Mouse (Mus musculus): ENCODE measurements around the gene Cbx5.

Cbx5 gene

DNA sequence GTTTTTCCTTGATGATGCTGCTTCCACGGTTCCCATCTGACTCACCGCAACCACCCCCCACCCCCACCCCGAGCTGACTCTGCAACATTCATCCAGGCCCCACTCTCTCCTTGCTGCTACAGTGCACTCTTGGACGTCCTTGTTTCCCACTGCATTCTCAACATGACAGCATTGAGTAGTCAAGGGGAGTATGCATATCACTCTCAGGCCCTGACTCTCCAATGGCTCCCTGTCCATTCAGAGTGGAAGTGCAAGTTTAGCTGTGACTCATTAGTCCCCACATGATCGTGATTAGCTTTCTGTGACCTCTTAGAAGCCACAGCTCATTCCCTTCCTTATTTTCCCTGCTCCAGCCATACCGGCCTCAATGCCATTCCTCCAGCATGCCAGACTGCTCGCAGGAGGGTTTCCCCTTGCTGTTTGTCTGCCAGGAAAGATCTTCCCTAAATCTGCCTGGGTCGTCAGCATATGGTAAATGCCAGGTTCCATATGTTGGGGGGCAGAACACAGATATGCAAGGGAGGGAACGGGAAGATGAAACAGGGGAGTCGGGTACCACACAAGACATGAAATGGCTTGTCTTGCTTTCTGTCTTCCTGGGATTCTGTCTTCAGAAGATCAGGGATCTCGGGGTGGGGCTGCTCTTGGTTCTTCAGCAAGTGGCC is 93.8 kb downstream of the Cbx5 start:
- no peak for DNase-seq (ENCODE audit: low spot score in 2 of 2)

GRCm38 (mm10) chr15:103144176-103144575 is 95.4 kb downstream of the Cbx5 start:
- DNase-seq (ENCODE audit: low spot score in 2 of 2) = no peak
